Mouse (Mus musculus) frontal cortex, adult 2 months (tissue): Measurements from ENCODE around the gene Sh3bgrl3. TPM values are rescaled to one million over a fixed set of nuclear protein-coding genes. Genes with fewer than 3 reads are reported as not detected.

ENCODE experiments used
- DNase-seq, 2 experiments: peaks; one replicate each; pipeline ENCODE4 v3.0.0; 2022; ENCODE audit warnings: low spot score in 1 of 2; ENCODE audit errors: extremely low spot score in 1 of 2
- polyA plus RNA-seq: library from polyadenylated mRNA; depleted of rRNA; stranded (reverse); fragments of >200 nt; gene quantifications from 2 replicates; pipeline ENCODE4 v1.2.3, GENCODE M21; 2012

Gene Sh3bgrl3
- polyA plus RNA-seq, 1 experiment = 415 TPM

GRCm38 (mm10) chr4:134113356-134113994 is 15.1 kb downstream of the Sh3bgrl3 start:
- no peak for DNase-seq

- DNase-seq = no peak
Observed at GRCm38 (mm10) chr4:134112403-134112802, 16.2 kb downstream of the Sh3bgrl3 start.

GRCm38 (mm10) chr4:134110653-134111052 is 17.9 kb downstream of the Sh3bgrl3 start:
- DNase-seq = no peak

- DNase-seq = no peak
Observed at GRCm38 (mm10) chr4:134108196-134108595, 20.4 kb downstream of the Sh3bgrl3 start.

DNA sequence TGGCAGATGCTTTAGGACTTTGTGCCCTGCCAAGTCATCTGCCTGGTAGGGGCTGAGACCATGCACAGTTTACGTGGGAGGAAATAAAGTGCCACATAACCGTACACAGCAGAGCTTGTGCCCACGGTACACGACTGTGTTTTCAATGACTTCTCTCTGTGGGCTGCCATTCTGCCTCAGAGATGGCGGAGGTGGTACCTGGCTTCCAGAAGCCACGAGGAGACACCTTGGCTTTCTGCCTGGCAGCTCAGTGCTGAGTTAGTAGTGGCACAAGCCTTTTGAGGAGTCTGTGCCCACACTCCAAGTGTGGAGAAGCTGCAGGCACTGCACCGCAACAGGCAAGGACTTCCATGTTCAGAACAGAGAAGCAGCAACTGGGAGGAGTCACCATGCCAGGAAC is 20.9 kb downstream of the Sh3bgrl3 start:
- peak; percentile 72 to 83 for DNase-seq

GRCm38 (mm10) chr4:134106105-134106504 is 22.5 kb downstream of the Sh3bgrl3 start:
- no peak for DNase-seq

GRCm38 (mm10) chr4:134102742-134103119 is 25.9 kb downstream of the Sh3bgrl3 start:
- no peak for DNase-seq

DNA sequence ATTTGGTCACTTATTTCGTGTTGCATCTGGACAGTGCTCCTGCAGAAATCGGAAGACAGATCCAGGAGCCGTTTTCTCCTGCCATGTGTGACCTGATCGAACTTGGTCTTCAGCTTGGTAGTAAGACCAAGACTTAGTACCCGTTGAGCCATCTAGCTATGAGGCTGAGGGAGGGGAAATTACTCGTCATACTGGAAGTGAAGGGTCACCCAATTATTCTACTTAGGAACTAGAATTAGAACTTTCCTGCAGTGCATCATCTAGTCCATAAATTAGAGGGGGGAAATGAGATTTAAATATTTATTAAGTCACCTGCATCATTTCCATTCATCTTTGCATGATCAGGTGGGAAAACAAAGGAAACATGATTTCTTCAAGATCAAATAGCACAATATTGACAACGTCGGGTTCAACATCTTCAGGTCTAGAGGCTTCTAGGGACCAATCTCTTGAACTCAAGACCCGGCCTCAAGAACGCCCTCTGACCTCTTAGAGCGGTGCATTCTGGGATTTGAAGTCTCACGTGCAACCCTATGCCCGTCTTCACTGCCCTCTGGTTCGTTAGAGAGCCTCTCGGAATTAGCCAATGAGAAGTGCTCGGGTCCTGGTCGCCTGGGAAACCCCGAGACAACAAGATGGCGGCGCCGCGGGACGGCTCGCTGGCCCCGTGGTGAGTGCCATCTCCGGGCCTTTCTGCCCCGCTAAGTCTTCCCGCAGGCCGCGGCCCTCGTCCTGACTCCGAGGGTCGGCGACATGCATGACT is 26.4 kb downstream of the Sh3bgrl3 start, which contains the start of gene Ubxn11:
Gene Ubxn11 (plus strand): TSS at position 592 of the 763 bp plus-strand sequence.
- peak; percentile 90 to 95 for DNase-seq

DNA sequence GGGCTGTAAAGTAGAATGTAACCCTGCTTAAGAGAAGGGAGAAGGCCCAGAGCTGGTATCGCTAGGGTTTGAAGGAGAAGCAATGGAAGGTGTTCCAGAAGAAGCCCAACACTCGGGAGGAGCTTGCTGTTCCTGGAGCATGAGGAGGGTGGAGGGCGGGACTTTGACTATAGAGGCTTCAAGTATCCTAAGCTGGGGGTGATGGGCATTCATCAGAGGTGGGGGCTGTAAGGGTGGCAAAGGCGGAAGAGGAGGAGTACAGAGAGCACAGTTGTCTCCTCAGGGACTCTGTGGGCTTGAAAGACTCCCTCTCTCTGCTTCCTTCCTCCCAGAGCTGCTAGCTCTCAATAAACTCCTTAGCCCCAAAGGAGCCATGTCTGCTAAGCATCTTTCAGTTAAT is 28.3 kb downstream of the Sh3bgrl3 start:
- no peak for DNase-seq

DNA sequence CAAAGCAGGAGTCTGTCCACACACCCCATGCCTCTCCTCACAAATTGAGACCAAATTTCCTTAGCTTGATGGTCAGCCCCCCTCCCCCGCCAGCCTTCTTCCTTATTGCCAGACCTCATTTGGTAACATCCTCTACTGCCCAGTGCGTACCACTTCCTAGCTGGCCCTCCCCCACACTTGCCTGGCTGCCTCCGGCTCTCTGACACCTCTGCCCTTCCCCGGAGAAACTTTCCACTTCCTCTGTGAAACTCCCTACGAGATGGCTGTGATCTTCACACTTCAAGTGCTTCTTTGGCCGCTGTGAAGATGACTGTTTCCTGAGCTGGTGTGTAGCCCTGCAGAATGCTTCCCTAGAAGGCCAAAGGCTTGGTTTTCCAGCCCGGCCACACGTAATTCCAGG is 30.0 kb downstream of the Sh3bgrl3 start:
- DNase-seq = no peak

DNA sequence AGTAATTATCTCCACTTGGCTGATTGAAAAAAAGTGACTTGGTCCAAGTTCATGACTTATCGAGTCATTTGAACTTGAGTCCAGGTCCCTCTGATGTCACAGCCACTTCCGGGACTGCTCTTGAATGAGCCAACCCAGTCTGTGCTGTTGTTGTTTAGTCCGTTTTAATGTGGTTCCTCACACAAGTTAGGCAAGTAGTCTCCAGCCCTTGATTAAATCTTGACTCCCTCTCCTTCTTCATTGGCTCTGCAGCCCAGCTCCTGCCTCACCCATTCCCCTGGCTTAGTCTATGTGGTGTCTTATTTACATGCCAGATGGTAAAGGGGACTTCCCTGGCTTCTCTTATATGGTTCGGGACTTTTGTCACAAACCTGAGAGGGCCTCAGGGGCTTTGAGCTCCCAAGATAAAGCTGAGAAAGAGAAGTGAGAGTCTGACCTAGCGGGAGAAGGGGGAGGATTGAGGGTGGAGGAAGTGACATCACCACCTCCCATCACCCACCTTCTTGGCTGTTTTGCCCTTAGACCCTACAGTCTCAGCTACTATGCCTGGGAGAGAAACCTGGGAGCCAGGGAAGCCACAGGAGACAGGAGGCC is 31.5 kb downstream of the Sh3bgrl3 start:
- DNase-seq = no peak

DNA sequence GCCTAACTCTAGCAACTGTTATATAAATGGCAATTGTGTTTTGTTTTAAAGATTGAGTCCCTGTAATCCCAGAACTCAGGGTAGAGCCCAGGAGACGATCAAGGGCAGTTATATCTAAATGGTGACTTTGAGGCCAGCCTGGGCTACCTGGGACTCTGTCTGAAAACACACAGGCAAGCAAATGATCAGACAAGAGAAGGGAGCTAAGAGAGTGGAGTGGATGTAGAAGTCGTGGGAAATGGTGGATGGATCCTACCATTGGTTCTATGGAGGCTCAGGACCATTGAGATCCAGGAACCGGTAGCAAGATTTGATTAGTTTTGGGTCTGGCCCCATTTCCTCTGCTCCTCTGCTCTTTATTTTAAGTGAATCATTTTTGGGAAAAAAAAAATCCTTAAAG is 32.5 kb downstream of the Sh3bgrl3 start:
- no peak for DNase-seq

GRCm38 (mm10) chr4:134094923-134095547 is 33.6 kb downstream of the Sh3bgrl3 start, which contains the start of gene Cd52:
TSS of gene Cd52 (minus strand) at chr4:134095082.
- DNase-seq = peak in 1 of 2 experiments; percentile 30

- no peak for DNase-seq
Observed at GRCm38 (mm10) chr4:134094004-134094564, 34.5 kb downstream of the Sh3bgrl3 start.

- DNase-seq = peak in 1 of 2 experiments; percentile 50
Observed at GRCm38 (mm10) chr4:134092382-134093288, 36.0 kb downstream of the Sh3bgrl3 start.

DNA sequence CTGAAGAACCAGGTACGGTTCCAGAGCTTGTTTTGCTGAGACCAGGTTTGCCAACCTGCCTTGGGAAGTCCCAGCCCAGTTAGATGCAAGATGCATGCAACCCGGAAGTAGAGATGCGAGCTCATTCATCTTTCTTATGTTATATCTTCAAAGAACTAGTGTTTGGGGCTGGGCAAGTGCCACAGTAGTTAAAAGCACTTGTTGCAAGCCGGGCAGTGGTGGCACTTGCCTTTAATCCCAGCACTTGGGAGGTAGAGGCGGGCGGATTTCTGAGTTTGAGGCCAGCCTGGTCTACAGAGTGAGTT is 37.4 kb downstream of the Sh3bgrl3 start:
- no peak for DNase-seq

DNA sequence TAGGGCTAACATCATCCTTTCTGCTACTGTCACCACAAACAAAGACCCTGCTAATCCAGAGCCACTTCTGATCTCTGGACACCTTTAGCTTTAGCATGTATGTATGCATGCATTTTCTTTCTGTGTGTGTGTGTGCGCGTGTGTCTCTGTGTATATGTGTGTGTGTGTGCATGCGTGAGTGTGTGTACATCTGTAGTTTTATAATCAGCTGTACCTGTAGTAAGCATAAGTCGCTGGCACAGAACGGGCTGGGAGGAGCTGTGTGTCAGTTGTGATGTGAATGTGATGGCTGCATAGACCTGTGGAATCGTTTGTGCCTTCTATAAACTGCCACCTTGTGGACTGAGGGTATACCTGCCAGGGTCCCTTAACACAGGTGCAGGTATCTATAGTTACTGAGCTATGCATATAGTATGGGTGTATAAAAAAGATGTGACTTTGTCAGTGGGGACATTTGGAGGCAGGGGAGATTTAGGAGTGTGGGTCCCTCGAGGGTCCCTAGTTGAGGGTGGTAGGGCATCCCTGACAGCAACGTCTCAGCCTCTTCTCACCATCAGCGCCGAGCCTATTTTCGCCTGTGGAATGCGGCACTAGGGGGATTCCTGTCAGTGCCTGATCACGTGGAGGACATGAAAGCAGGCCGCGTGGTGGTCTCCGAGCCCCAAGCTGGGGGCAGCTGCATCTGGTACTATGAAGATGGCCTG is 37.9 kb downstream of the Sh3bgrl3 start:
- no peak for DNase-seq

DNA sequence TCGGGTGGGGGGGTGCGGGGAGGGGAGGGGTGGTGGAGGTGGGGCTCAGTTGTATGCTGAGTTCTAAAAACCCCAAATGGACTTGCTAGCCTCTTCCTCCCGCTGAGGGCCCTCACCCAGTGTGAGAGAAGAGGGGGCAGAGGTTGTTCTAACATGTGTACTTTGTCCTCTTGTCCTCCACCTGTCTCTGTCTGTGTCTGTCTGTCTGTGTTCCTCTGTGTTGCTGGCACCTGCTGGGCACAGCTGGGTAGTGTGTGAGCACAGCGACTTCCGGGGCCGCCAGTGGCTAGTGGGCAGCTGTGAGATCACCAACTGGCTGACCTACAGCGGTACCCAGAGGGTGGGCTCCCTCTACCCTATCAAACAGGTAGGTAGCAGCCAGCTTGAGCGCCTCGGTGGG is 39.6 kb downstream of the Sh3bgrl3 start:
- no peak for DNase-seq

DNA sequence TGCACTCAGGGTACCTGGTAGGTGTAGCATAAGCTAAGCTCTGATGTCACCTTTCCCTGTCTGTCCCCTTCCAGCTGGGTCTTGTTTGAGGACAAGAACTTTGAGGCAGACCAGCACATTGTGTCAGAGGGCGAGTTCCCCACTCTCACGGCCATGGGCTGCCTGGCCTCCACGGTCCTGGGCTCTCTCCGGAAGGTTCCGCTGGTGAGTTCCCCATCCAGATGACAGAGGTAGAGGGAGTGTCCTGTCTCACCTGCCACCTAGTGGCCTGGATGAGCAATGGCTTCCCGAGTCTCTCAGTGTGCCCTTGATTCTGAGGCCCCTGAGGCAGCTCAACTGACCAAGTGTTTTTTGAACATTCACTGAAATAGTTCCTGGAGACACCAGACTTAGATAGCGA is 41.2 kb downstream of the Sh3bgrl3 start:
- DNase-seq = no peak
